Mouse (Mus musculus): ENCODE results near the gene Etl4. TPM values are rescaled to one million over a fixed set of nuclear protein-coding genes. Genes with fewer than 3 reads are reported as not detected.

Gene Etl4
- polyA plus RNA-seq, 1 experiment from 2014 or later = 16.1 TPM

GRCm38 (mm10) chr2:20417998-20418397 is 508.4 kb downstream of the Etl4 start:
- Histone ChIP-seq H3K27ac (replicated peaks) (no peak overlapping the region), H3K27me3 (no peaks in the 10 kb centered on the region), H3K36me3 (no peaks in the 10 kb centered on the region), H3K4me2 (replicated peaks) (no peak overlapping the region), H3K9me3 (no peaks in the 10 kb centered on the region), H3K4me3 (no peak overlapping the region), H3K9ac (replicated peaks) (no peak overlapping the region), H3K4me1 (peaks cover 12% of the 10 kb centered on the region)
- ATAC-seq (ENCODE audit: low FRiP score, low read depth) = no peak
- 78% methylated on average over 6 of the region's 6 CpGs for WGBS

- 41% methylated on average over 6 of the region's 6 CpGs for WGBS
- no peaks in the 10 kb centered on the region for H3K9me3 ChIP-seq
- peaks cover 12% of the 10 kb centered on the region for H3K4me1 ChIP-seq
- no peaks in the 10 kb centered on the region for H3K36me3 ChIP-seq
- no peak for ATAC-seq (ENCODE audit: low FRiP score, low read depth)
- no peak overlapping the region for H3K27ac ChIP-seq (replicated peaks)
- H3K4me3 ChIP-seq = no peak overlapping the region
- no peak overlapping the region for H3K9ac ChIP-seq (replicated peaks)
- H3K4me2 ChIP-seq (replicated peaks) = no peak overlapping the region
- no peaks in the 10 kb centered on the region for H3K27me3 ChIP-seq
Observed at GRCm38 (mm10) chr2:20419975-20420374, 510.4 kb downstream of the Etl4 start.

- Histone ChIP-seq H3K27me3 (no peaks in the 10 kb centered on the region), H3K4me3 (no peak overlapping the region), H3K4me2 (replicated peaks) (no peak overlapping the region), H3K9me3 (no peaks in the 10 kb centered on the region), H3K27ac (replicated peaks) (no peak overlapping the region), H3K9ac (replicated peaks) (no peak overlapping the region), H3K4me1 (peaks cover 6% of the 10 kb centered on the region), H3K36me3 (no peaks in the 10 kb centered on the region)
- WGBS = 38% methylated on average over 4 of the region's 4 CpGs
- ATAC-seq (ENCODE audit: low FRiP score, low read depth) = no peak
Observed at GRCm38 (mm10) chr2:20422275-20422674, 512.7 kb downstream of the Etl4 start.

GRCm38 (mm10) chr2:20433656-20434055 is 524.1 kb downstream of the Etl4 start:
- no peak overlapping the region for H3K4me3 ChIP-seq
- no peak overlapping the region for H3K4me2 ChIP-seq (replicated peaks)
- H3K27ac ChIP-seq (replicated peaks) = no peak overlapping the region
- 88% methylated on average over 2 of the region's 2 CpGs for WGBS
- H3K9ac ChIP-seq (replicated peaks) = no peak overlapping the region
- H3K27me3 ChIP-seq = no peaks in the 10 kb centered on the region
- H3K36me3 ChIP-seq = no peaks in the 10 kb centered on the region
- ATAC-seq (ENCODE audit: low FRiP score, low read depth) = no peak
- H3K4me1 ChIP-seq = no peaks in the 10 kb centered on the region
- no peaks in the 10 kb centered on the region for H3K9me3 ChIP-seq

GRCm38 (mm10) chr2:20435530-20435929 is 526.0 kb downstream of the Etl4 start:
- no peak for ATAC-seq (ENCODE audit: low FRiP score, low read depth)
- Histone ChIP-seq H3K4me1 (no peaks in the 10 kb centered on the region), H3K27me3 (no peaks in the 10 kb centered on the region), H3K9me3 (no peaks in the 10 kb centered on the region), H3K9ac (replicated peaks) (no peak overlapping the region), H3K4me2 (replicated peaks) (no peak overlapping the region), H3K4me3 (no peak overlapping the region), H3K27ac (replicated peaks) (no peak overlapping the region), H3K36me3 (no peaks in the 10 kb centered on the region)
- WGBS = 92% methylated on average over 4 of the region's 4 CpGs

GRCm38 (mm10) chr2:20442731-20443130 is 533.2 kb downstream of the Etl4 start:
- H3K4me3 ChIP-seq = no peak overlapping the region
- 86% methylated on average over 2 of the region's 2 CpGs for WGBS
- no peaks in the 10 kb centered on the region for H3K4me1 ChIP-seq
- H3K36me3 ChIP-seq = no peaks in the 10 kb centered on the region
- no peak overlapping the region for H3K9ac ChIP-seq (replicated peaks)
- no peak overlapping the region for H3K4me2 ChIP-seq (replicated peaks)
- ATAC-seq (ENCODE audit: low FRiP score, low read depth) = no peak
- H3K9me3 ChIP-seq = no peaks in the 10 kb centered on the region
- no peak overlapping the region for H3K27ac ChIP-seq (replicated peaks)
- no peaks in the 10 kb centered on the region for H3K27me3 ChIP-seq

- WGBS = 81% methylated on average over 10 of the region's 10 CpGs
- no peak for ATAC-seq (ENCODE audit: low FRiP score, low read depth)
- H3K4me2 ChIP-seq (replicated peaks) = no peak overlapping the region
- no peak overlapping the region for H3K27ac ChIP-seq (replicated peaks)
- no peaks in the 10 kb centered on the region for H3K27me3 ChIP-seq
- H3K9ac ChIP-seq (replicated peaks) = no peak overlapping the region
- no peaks in the 10 kb centered on the region for H3K9me3 ChIP-seq
- H3K4me1 ChIP-seq = no peaks in the 10 kb centered on the region
- no peak overlapping the region for H3K4me3 ChIP-seq
- H3K36me3 ChIP-seq = no peaks in the 10 kb centered on the region
Observed at GRCm38 (mm10) chr2:20443671-20444440, 534.3 kb downstream of the Etl4 start.

- ATAC-seq (ENCODE audit: low FRiP score, low read depth) = no peak
- no peaks in the 10 kb centered on the region for H3K36me3 ChIP-seq
- no peak overlapping the region for H3K9ac ChIP-seq (replicated peaks)
- WGBS = 69% methylated on average over 17 of the region's 17 CpGs
- H3K9me3 ChIP-seq = no peaks in the 10 kb centered on the region
- no peaks in the 10 kb centered on the region for H3K4me1 ChIP-seq
- H3K27ac ChIP-seq (replicated peaks) = no peak overlapping the region
- H3K4me3 ChIP-seq = no peak overlapping the region
- H3K27me3 ChIP-seq = no peaks in the 10 kb centered on the region
- no peak overlapping the region for H3K4me2 ChIP-seq (replicated peaks)
Observed at GRCm38 (mm10) chr2:20445156-20446155, 535.9 kb downstream of the Etl4 start.

GRCm38 (mm10) chr2:20446180-20446579 is 536.6 kb downstream of the Etl4 start:
- Histone ChIP-seq H3K36me3 (no peaks in the 10 kb centered on the region), H3K4me1 (no peaks in the 10 kb centered on the region), H3K9ac (replicated peaks) (no peak overlapping the region), H3K27ac (replicated peaks) (no peak overlapping the region), H3K4me2 (replicated peaks) (no peak overlapping the region), H3K27me3 (no peaks in the 10 kb centered on the region), H3K9me3 (no peaks in the 10 kb centered on the region), H3K4me3 (no peak overlapping the region)
- WGBS = 79% methylated on average over 4 of the region's 4 CpGs
- ATAC-seq (ENCODE audit: low FRiP score, low read depth) = no peak

- Histone ChIP-seq H3K27me3 (no peaks in the 10 kb centered on the region), H3K4me3 (no peak overlapping the region), H3K9ac (replicated peaks) (no peak overlapping the region), H3K4me2 (replicated peaks) (no peak overlapping the region), H3K27ac (replicated peaks) (no peak overlapping the region), H3K36me3 (no peaks in the 10 kb centered on the region), H3K9me3 (no peaks in the 10 kb centered on the region), H3K4me1 (no peaks in the 10 kb centered on the region)
- no peak for ATAC-seq (ENCODE audit: low FRiP score, low read depth)
- WGBS = 52% methylated on average over 3 of the region's 3 CpGs
Observed at GRCm38 (mm10) chr2:20450945-20451344, 541.4 kb downstream of the Etl4 start.

- Histone ChIP-seq H3K9me3 (no peaks in the 10 kb centered on the region), H3K4me1 (no peaks in the 10 kb centered on the region), H3K4me2 (replicated peaks) (no peak overlapping the region), H3K4me3 (no peak overlapping the region), H3K27me3 (no peaks in the 10 kb centered on the region), H3K36me3 (no peaks in the 10 kb centered on the region), H3K9ac (replicated peaks) (no peak overlapping the region), H3K27ac (replicated peaks) (no peak overlapping the region)
- no peak for ATAC-seq (ENCODE audit: low FRiP score, low read depth)
- 78% methylated on average over 3 of the region's 3 CpGs for WGBS
Observed at GRCm38 (mm10) chr2:20453506-20454206, 544.1 kb downstream of the Etl4 start.

- Histone ChIP-seq H3K36me3 (no peaks in the 10 kb centered on the region), H3K9ac (replicated peaks) (no peak overlapping the region), H3K4me1 (no peaks in the 10 kb centered on the region), H3K4me2 (replicated peaks) (no peak overlapping the region), H3K27me3 (no peaks in the 10 kb centered on the region), H3K4me3 (no peak overlapping the region), H3K9me3 (no peaks in the 10 kb centered on the region), H3K27ac (replicated peaks) (no peak overlapping the region)
- no peak for ATAC-seq (ENCODE audit: low FRiP score, low read depth)
- WGBS = 85% methylated on average over 2 of the region's 2 CpGs
Observed at GRCm38 (mm10) chr2:20479199-20479598, 569.6 kb downstream of the Etl4 start.

Data from midbrain, embryonic 12.5 days (tissue).